In the genomic region with DNA sequence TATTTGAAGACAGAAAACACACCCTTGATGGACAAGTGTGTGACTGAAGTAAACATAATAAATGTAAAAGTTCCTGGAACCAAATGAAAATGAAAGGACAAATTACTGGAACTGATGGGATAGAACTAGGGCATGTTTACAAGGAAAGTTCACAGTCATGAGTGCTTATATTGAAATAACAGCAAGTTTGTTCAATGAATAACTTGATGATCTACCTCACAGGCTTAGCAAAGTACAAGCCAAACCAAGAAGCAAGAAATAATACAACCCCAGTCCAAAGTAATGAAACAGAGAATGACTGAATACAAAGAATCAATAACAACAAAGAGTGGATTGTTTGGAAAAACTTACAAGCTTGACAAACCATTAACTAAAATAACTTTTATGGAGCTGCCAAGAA, we compare ENCODE assay signal across 26 mouse cellular contexts. TPM values are rescaled to one million over a fixed set of nuclear protein-coding genes. Genes with fewer than 3 reads are reported as not detected.
"Had no signal": no experiment of that assay in that cellular context is flagged by ENCODE, and none has a peak within 500 bp of the region (broad histone marks: within the 10 kb centered on the region; RNA-seq: fewer than 3 reads in every experiment).

No protein-coding gene starts in this region.

- H3K9me3 ChIP-seq: midbrain, embryonic 10.5 days; midbrain, embryonic 12.5 days; neural tube, embryonic 13.5 days; neural tube, embryonic 15.5 days had no signal

- H3K4me3 ChIP-seq: midbrain, embryonic 10.5 days; midbrain, embryonic 12.5 days; myocyte; neural tube, embryonic 13.5 days; neural tube, embryonic 15.5 days had no signal

- H3K27me3 ChIP-seq: midbrain, embryonic 12.5 days; neural tube, embryonic 13.5 days; neural tube, embryonic 15.5 days had no signal

- DNase-seq: lung, adult 18-20 months; lung, embryonic 14.5 days; lung, postnatal 10 days; lung, postnatal 4 days; midbrain, embryonic 14.5 days; retina, postnatal 1 day; right cerebral cortex, adult 18-20 months; right cerebral cortex, postnatal 25 days; right cerebral cortex, postnatal 4 days; spleen, adult 18-20 months; thymus, adult 18-20 months; thymus, postnatal 14 days; thymus, postnatal 36 days had no signal

- H3K4me2 ChIP-seq: lung, embryonic 14.5 days; midbrain, embryonic 12.5 days; neural tube, embryonic 13.5 days; neural tube, embryonic 15.5 days had no signal

- ATAC-seq: midbrain, embryonic 16.5 days had no signal

- H3K9ac ChIP-seq: lung, embryonic 14.5 days; midbrain, embryonic 12.5 days; neural tube, embryonic 13.5 days; neural tube, embryonic 15.5 days had no signal

- H3K27ac ChIP-seq: midbrain, embryonic 10.5 days; midbrain, embryonic 12.5 days; neural tube, embryonic 13.5 days; neural tube, embryonic 15.5 days had no signal

- H3K4me1 ChIP-seq: midbrain, embryonic 10.5 days; midbrain, embryonic 12.5 days; neural tube, embryonic 13.5 days; neural tube, embryonic 15.5 days had no signal

- H3K36me3 ChIP-seq: midbrain, embryonic 10.5 days; midbrain, embryonic 12.5 days; neural tube, embryonic 13.5 days; neural tube, embryonic 15.5 days had no signal

RNA-seq across cellular contexts. Expression of a gene that starts 56.2 kb away (rescaled TPM):
- total RNA-seq: megakaryocyte, adult 5-6 weeks; megakaryocyte-erythroid progenitor cell, adult 5-6 weeks had no signal
- polyA plus RNA-seq: lung, embryonic 16.5 days; midbrain, embryonic 10.5 days; midbrain, embryonic 12.5 days; midbrain, embryonic 14.5 days; midbrain, embryonic 16.5 days; neural tube, embryonic 11.5 days; neural tube, embryonic 13.5 days; neural tube, embryonic 15.5 days; stomach, embryonic 14.5 days; stomach, embryonic 16.5 days; thymus, postnatal 0 days had no signal
